In the genomic region with DNA sequence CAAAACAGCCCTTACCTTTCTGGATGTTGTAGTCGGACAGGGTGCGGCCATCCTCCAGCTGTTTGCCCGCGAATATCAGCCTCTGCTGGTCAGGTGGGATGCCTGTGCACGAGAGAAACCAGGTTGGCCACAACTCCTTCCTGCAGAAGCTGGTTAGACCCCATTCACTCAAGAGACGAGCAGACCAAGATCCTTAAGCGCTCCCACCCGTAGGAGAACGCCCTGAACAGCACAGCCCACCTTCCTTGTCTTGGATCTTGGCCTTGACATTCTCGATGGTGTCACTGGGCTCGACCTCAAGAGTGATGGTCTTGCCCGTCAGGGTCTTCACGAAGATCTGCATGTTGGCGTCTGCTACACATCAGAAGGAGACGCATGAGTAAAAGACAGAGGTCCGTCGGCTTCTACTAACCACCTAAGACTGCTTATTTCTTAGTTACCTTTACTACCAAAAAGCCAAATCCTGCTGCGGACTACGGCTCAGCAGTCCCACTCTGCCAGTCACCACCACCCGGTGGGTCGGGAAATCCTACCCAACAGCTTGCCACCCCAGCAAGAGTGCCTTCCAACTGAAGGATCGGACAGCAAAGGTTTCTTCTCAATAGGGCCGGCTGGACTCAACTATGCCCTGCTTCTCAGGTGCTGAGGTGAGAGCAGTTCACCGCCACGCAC, we compare ENCODE assay signal across 8 mouse cellular contexts. TPM values are rescaled to one million over a fixed set of nuclear protein-coding genes. Genes with fewer than 3 reads are reported as not detected.
DNase-seq lines count a peak whose midpoint lies in the region; ATAC-seq lines count a peak whose summit lies in the region.

No protein-coding gene starts in this region.

- H3K9me3 ChIP-seq in kidney, embryonic 15.5 days (replicated peaks): no peaks in the 10 kb centered on the region
- no peaks in the 10 kb centered on the region for H3K9me3 ChIP-seq in hindbrain, embryonic 14.5 days (ENCODE audit: control insufficient read depth, low read length)
- no peaks in the 10 kb centered on the region for H3K9me3 ChIP-seq in midbrain, embryonic 13.5 days

- ATAC-seq in kidney, embryonic 15.5 days (replicated peaks; ENCODE audit: low FRiP score): no peak
- no peak for ATAC-seq in hindbrain, embryonic 14.5 days (ENCODE audit: low FRiP score)
- no peak for ATAC-seq in midbrain, embryonic 13.5 days
- ATAC-seq in erythroid progenitor cell, adult 5-6 weeks (replicated peaks; ENCODE audit: low FRiP score, poor library complexity, severe bottlenecking): no peak

- H3K4me2 ChIP-seq in kidney, embryonic 15.5 days: peak overlapping the region; percentile 80
- H3K4me2 ChIP-seq in hindbrain, embryonic 14.5 days (replicated peaks): peak overlapping the region; percentile 98
- H3K4me2 ChIP-seq in midbrain, embryonic 13.5 days (replicated peaks): peak overlapping the region; percentile 86

- H3K36me3 ChIP-seq in kidney, embryonic 15.5 days: peaks cover 41% of the 10 kb centered on the region
- H3K36me3 ChIP-seq in hindbrain, embryonic 14.5 days (replicated peaks; ENCODE audit: control insufficient read depth, insufficient read depth): peaks cover 33% of the 10 kb centered on the region
- peaks cover 43% of the 10 kb centered on the region for H3K36me3 ChIP-seq in midbrain, embryonic 13.5 days

- DNase-seq in kidney, postnatal 36 days: no peak
- DNase-seq in hindbrain, embryonic 14.5 days (ENCODE audit: low spot score): no peak
- DNase-seq in embryo, embryonic 10 days (ENCODE audit: low spot score): no peak
- DNase-seq in layer of hippocampus, adult 9-11 months: no peak

- H3K9ac ChIP-seq in kidney, embryonic 15.5 days: peak overlapping the region; percentile 99
- peak overlapping the region; percentile 92 for H3K9ac ChIP-seq in hindbrain, embryonic 14.5 days
- peak overlapping the region; percentile 99 for H3K9ac ChIP-seq in midbrain, embryonic 13.5 days (replicated peaks)

- WGBS in kidney, embryonic 15.5 days: 10% methylated on average over 25 of the region's 25 CpGs
- 19% methylated on average over 25 of the region's 25 CpGs for WGBS in hindbrain, embryonic 14.5 days
- 16% methylated on average over 25 of the region's 25 CpGs for whole genome bisulfite sequencing in midbrain, embryonic 13.5 days

- H3K27ac ChIP-seq in kidney, embryonic 15.5 days: peak overlapping the region; percentile 97
- peak overlapping the region; percentile 79 for H3K27ac ChIP-seq in brown adipose tissue, adult 24 weeks (replicated peaks; ENCODE audit: low read depth, low read length)
- H3K27ac ChIP-seq in hindbrain, embryonic 14.5 days: no peak overlapping the region
- H3K27ac ChIP-seq in midbrain, embryonic 13.5 days: peak overlapping the region; percentile 96

- H3K4me3 ChIP-seq in kidney, embryonic 15.5 days (replicated peaks): peak overlapping the region; percentile 90
- peak overlapping the region; percentile 80 for H3K4me3 ChIP-seq in brown adipose tissue, adult 24 weeks (ENCODE audit: insufficient read depth, low read depth, low read length)
- H3K4me3 ChIP-seq in hindbrain, embryonic 14.5 days (replicated peaks; ENCODE audit: low read length): peak overlapping the region; percentile 90
- peak overlapping the region; percentile 97 for H3K4me3 ChIP-seq in midbrain, embryonic 13.5 days (replicated peaks)

- no peaks in the 10 kb centered on the region for H3K27me3 ChIP-seq in kidney, embryonic 15.5 days
- H3K27me3 ChIP-seq in hindbrain, embryonic 14.5 days (ENCODE audit: control insufficient read depth, insufficient read depth, low read length): no peaks in the 10 kb centered on the region
- H3K27me3 ChIP-seq in midbrain, embryonic 13.5 days: 0 out of 2 replicates have a peak, but pooled peaks cover under 1% of the 10 kb centered on the region

- peaks cover 52% of the 10 kb centered on the region for H3K4me1 ChIP-seq in kidney, embryonic 15.5 days
- peaks cover 18% of the 10 kb centered on the region for H3K4me1 ChIP-seq in brown adipose tissue, adult 24 weeks (ENCODE audit: control insufficient read depth, insufficient read depth, insufficient read length, low read length)
- H3K4me1 ChIP-seq in hindbrain, embryonic 14.5 days (replicated peaks; ENCODE audit: control insufficient read depth, insufficient read depth, low read length): peaks cover 27% of the 10 kb centered on the region
- H3K4me1 ChIP-seq in midbrain, embryonic 13.5 days (replicated peaks): peaks cover 45% of the 10 kb centered on the region

RNA-seq across cellular contexts. Expression of a gene that starts 1.2 kb away (rescaled TPM):
- polyA plus RNA-seq in kidney, embryonic 15.5 days (2015; fragmentation: Nextera tagmentation; extraction: Ambion mirVana): 954 and 1,022 TPM in 2 replicates
- polyA plus RNA-seq in brown adipose tissue, adult 24 weeks (2012; ENCODE audit: insufficient read depth, insufficient read length, missing spikeins): 977 and 1,552 TPM in 2 replicates
- 622 and 778 TPM in 2 replicates for polyA plus RNA-seq in hindbrain, embryonic 14.5 days (2014; fragmentation: Nextera tagmentation; extraction: Ambion mirVana)
- 680 and 755 TPM in 2 replicates for polyA plus RNA-seq in midbrain, embryonic 13.5 days (2015; fragmentation: Nextera tagmentation; extraction: Ambion mirVana)
- 1,194 and 1,251 TPM in 2 replicates for total RNA-seq in erythroid progenitor cell, adult 5-6 weeks (2015; ENCODE audit: low replicate concordance)
- total RNA-seq in erythroid progenitor cell, adult 5-6 weeks (2017; ENCODE audit: low replicate concordance): 418 and 1,480 TPM in 2 replicates

RNA-seq across cellular contexts. Expression of a gene that starts 2.9 kb away (rescaled TPM):
- polyA plus RNA-seq in kidney, embryonic 15.5 days (2015; fragmentation: Nextera tagmentation; extraction: Ambion mirVana): 128 and 133 TPM in 2 replicates
- polyA plus RNA-seq in brown adipose tissue, adult 24 weeks (2012; ENCODE audit: insufficient read depth, insufficient read length, missing spikeins): 191 and 207 TPM in 2 replicates
- 161 and 166 TPM in 2 replicates for polyA plus RNA-seq in hindbrain, embryonic 14.5 days (2014; fragmentation: Nextera tagmentation; extraction: Ambion mirVana)
- 152 and 155 TPM in 2 replicates for polyA plus RNA-seq in midbrain, embryonic 13.5 days (2015; fragmentation: Nextera tagmentation; extraction: Ambion mirVana)
- 22.3 TPM in 1 of 2 replicates, not detected in the other for total RNA-seq in erythroid progenitor cell, adult 5-6 weeks (2015; ENCODE audit: low replicate concordance)
- 17.8 and 19.6 TPM in 2 replicates for total RNA-seq in erythroid progenitor cell, adult 5-6 weeks (2017; ENCODE audit: low replicate concordance)

RNA-seq across cellular contexts. Expression of a gene that starts 16.5 kb away (rescaled TPM):
- polyA plus RNA-seq in kidney, embryonic 15.5 days (2015; fragmentation: Nextera tagmentation; extraction: Ambion mirVana): 21.1 and 24.1 TPM in 2 replicates
- polyA plus RNA-seq in brown adipose tissue, adult 24 weeks (2012; ENCODE audit: insufficient read depth, insufficient read length, missing spikeins): 1.3 TPM in 1 of 2 replicates, not detected in the other
- polyA plus RNA-seq in hindbrain, embryonic 14.5 days (2014; fragmentation: Nextera tagmentation; extraction: Ambion mirVana): 6.3 and 6.9 TPM in 2 replicates
- 0.97 and 1.1 TPM in 2 replicates for polyA plus RNA-seq in midbrain, embryonic 13.5 days (2015; fragmentation: Nextera tagmentation; extraction: Ambion mirVana)
- total RNA-seq in erythroid progenitor cell, adult 5-6 weeks (2015; ENCODE audit: low replicate concordance): not detected in 2 replicates
- total RNA-seq in erythroid progenitor cell, adult 5-6 weeks (2017; ENCODE audit: low replicate concordance): 1.4 TPM in 1 of 2 replicates, not detected in the other

RNA-seq across cellular contexts. Expression of a gene that starts 18.1 kb away (rescaled TPM):
- polyA plus RNA-seq in kidney, embryonic 15.5 days (2015; fragmentation: Nextera tagmentation; extraction: Ambion mirVana): 295 and 322 TPM in 2 replicates
- polyA plus RNA-seq in brown adipose tissue, adult 24 weeks (2012; ENCODE audit: insufficient read depth, insufficient read length, missing spikeins): 90.9 and 113 TPM in 2 replicates
- polyA plus RNA-seq in hindbrain, embryonic 14.5 days (2014; fragmentation: Nextera tagmentation; extraction: Ambion mirVana): 328 and 332 TPM in 2 replicates
- 370 and 392 TPM in 2 replicates for polyA plus RNA-seq in midbrain, embryonic 13.5 days (2015; fragmentation: Nextera tagmentation; extraction: Ambion mirVana)
- total RNA-seq in erythroid progenitor cell, adult 5-6 weeks (2015; ENCODE audit: low replicate concordance): 28.9 and 45.8 TPM in 2 replicates
- total RNA-seq in erythroid progenitor cell, adult 5-6 weeks (2017; ENCODE audit: low replicate concordance): 74.7 and 94.6 TPM in 2 replicates

RNA-seq across cellular contexts. Expression of a gene that starts 18.3 kb away (rescaled TPM):
- polyA plus RNA-seq in kidney, embryonic 15.5 days (2015; fragmentation: Nextera tagmentation; extraction: Ambion mirVana): 58.5 and 64.5 TPM in 2 replicates
- 106 and 116 TPM in 2 replicates for polyA plus RNA-seq in brown adipose tissue, adult 24 weeks (2012; ENCODE audit: insufficient read depth, insufficient read length, missing spikeins)
- 45.4 and 46.5 TPM in 2 replicates for polyA plus RNA-seq in hindbrain, embryonic 14.5 days (2014; fragmentation: Nextera tagmentation; extraction: Ambion mirVana)
- polyA plus RNA-seq in midbrain, embryonic 13.5 days (2015; fragmentation: Nextera tagmentation; extraction: Ambion mirVana): 44.5 and 48.1 TPM in 2 replicates
- 27.8 and 34.4 TPM in 2 replicates for total RNA-seq in erythroid progenitor cell, adult 5-6 weeks (2015; ENCODE audit: low replicate concordance)
- total RNA-seq in erythroid progenitor cell, adult 5-6 weeks (2017; ENCODE audit: low replicate concordance): 11.8 and 14.4 TPM in 2 replicates
